Mouse (Mus musculus) cerebellum, postnatal 36 days (tissue): ENCODE results near the gene Camsap3.
A peak's percentile ranks its signal among the peaks of the same experiment; 100 is the strongest.

Experiments used
- DNase-seq, 2 experiments: peaks; one replicate each; pipeline ENCODE4 v3.0.0; 2021 to 2022; ENCODE audit warnings: mixed read lengths in 2 of 2

The Camsap3 gene

DNA sequence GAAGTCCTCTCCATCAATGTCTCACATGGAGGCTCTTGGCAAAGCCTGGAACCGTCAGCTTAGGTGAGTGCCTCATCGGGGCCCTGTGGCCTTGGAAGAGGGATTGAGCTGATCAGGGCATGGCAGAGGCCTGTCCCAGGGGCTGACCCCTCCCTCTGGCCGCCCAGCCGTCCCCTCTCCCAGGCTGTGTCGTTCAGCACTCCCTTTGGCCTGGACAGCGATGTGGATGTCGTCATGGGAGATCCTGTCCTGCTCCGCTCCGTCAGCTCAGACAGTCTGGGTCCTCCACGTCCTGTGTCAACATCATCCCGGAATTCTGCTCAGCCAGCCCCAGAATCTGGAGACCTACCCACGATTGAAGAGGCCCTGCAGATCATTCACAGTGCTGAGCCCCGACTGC is 16.3 kb downstream of the Camsap3 start:
- DNase-seq = no peak

DNA sequence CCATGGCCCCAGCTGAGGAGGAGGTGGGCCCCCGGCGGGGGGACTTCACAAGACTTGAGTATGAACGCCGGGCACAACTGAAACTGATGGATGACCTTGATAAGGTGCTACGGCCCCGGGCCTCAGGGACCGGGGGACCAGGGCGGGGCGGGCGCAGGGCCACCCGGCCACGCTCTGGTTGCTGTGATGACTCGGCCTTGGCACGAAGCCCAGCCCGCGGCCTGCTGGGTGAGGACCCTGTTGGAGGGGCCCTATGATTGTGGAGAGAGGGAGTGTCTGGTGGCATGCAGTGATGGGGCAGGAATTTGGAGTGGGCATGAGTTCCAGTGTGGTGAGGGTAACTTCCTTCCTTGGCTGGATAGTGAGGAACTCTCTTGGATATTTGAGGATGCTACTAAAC is 19.5 kb downstream of the Camsap3 start:
- DNase-seq = no peak

DNA sequence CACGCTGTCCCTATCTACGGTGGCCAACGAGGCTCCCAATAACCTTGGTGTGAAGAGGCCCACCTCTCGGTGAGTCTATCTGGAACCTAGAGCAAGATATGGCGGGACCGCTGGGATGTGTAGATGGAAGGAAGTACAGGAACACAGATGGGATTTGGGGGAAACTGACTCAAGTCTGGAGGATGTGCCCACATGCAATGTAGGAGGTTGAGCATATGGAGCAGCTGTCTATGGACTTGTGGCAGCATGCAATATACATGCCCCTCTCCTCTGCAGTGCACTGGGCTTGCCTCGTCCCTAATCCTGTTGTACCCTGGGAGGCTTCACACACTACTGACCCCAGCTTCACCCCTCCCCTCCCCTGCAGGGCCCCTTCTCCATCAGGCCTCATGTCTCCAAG is 20.7 kb downstream of the Camsap3 start:
- DNase-seq = no peak

DNA sequence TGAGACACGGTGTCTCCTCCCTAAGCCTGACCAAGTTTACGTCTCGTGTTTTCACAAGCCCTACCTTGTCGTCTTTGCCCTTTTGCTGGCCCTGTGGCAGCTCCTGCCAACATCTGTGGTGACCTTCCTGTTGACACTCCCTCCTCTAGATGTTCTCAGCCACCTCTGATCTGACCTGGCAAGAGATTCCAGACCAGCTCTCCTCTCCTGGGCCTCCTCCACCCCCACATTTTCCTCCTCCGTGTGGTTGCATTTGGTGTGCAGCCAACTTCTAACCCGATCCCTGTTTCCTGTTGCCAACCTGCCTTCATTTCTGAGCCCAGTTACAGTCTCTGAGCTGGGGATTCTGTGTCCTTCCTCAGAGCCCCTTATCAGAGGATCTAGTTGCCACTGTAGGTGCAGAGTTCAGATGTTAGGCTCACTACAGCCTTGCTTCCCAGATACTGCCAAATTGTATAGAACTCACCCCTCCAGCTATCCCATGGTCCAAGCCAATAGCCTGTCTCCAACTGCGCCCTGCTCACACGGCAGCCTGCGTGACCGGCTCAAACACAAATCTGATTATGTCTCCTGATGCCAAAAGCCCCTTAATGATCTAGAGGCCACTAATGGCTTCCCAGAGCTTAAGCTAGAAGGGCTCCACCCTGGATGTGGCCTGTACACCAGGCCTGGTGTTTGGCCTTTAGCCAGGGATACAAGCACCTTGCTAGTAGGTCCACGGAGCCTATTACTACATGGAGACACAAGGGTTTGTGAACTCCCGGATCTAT is 22.1 kb downstream of the Camsap3 start:
- no peak for DNase-seq

DNA sequence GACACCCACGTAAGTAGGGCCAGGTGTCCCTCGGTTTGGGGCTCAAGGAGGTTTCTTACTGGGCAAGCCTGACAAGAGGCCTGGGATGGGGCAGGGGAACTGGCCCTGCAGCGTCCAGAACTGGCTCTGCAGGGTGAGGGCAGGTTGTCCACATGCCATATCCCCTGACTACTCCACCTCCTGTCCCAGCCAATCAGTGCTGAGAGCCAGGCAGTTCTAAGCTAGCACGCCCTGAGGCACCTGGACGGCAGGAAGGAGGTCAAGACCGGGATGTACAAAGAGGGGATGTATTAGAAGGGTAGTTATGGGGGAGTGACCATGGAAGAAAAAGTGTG is 22.7 kb downstream of the Camsap3 start:
- no peak for DNase-seq

DNA sequence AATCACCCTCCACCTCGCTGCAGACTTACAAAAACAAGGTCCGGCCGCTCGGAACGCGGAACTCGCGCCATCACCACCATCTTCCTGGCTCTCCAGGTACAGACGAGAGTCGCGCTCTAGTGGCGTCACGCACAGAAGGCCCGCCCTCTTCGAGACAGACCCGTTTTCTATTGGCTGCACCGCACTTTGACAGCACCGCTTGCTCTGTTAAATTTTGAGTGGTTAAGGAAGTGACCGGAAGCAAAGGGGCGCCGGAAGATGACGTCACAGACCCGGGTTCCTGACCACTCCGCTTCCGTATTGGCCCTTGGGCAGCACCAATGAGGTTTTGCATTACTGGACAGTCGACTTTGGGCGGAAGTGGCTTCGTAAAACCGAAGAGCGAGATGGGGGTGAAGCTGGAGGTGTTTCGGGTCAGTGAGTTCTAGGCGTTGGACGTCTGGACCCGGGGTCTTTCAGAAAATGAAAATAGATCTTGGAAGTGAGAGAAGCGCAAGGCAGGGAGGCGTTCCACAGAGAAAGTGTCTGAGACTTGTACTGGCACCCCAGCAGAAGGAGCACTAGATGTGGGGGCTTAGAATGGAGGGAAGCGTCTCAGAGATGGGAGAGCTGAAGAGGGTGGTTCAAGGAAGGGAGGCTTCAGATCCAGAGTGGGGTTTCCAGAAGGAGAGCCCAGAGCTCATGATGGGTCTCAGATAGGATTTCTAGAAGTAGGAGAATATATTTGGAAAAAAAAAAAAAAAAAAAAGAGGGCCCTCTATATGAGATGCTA is 34.3 kb downstream of the Camsap3 start, which contains the start of the genes Xab2 and Pet100:
Gene Xab2, minus strand, starts transcription at position 118 of the 772 bp plus-strand sequence.
Gene Pet100, plus strand, starts transcription at position 350 of the 772 bp plus-strand sequence.
- peak; percentile 99 for DNase-seq

DNA sequence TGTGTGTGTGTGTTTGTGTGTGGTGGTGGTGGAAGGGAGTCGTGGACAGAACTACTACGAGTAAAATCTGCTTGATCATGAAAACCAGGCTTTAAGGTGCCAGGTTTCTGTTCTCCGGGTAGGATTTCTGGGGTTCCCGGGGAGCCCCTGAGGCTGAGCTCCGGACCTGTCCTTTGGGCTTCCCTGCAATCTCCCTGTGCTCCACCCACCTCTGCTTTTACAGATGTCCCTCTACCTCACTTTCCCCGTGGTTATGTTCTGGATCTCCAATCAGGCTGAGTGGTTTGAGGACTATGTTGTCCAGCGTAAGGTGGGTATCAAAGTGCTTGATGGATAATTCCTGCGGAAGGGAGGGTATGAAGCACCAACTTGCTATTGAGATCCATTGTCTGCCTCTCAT is 35.0 kb downstream of the Camsap3 start:
- no peak for DNase-seq

DNA sequence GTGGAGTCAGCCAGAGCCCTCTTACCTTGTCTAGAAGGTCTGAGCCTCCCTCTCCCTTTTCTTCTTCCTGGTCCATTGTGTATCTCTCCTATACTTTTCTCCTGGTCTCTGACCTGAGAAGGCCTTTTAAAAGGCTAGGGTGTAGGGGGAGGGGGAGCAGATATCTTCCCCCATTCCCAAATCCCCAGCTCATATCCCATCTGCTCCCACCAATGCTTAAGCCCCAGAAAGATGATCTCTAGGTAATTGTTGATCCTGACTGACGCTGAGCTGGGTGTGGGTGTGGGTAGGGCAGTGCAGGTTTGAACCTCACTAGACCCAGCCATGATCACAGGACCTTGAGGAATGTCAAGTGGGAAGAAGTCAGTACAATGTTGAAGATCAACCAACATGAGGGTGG is 38.4 kb downstream of the Camsap3 start, which contains the start of gene Pcp2:
Gene Pcp2, minus strand, starts transcription at position 101 of the 400 bp plus-strand sequence.
- no peak for DNase-seq

DNA sequence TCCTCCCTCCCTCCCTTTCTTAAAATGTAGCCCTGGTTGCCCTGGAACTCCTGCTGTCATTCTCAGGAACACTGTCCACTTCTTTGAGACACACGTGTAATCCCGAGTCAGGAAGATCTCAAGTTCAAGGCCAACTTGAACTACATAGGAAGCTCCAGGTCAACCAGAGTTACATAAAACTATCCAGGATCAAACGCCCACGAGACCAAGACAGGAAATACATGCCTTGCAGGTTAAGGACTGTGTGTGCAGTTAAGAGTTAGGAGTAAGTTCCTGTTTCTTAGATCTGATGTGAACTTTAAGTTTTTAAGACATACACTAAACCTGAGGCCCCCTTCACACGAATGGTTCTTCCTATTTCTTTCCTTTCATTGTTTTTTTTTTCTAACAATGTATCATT is 39.9 kb downstream of the Camsap3 start:
- no peak for DNase-seq

DNA sequence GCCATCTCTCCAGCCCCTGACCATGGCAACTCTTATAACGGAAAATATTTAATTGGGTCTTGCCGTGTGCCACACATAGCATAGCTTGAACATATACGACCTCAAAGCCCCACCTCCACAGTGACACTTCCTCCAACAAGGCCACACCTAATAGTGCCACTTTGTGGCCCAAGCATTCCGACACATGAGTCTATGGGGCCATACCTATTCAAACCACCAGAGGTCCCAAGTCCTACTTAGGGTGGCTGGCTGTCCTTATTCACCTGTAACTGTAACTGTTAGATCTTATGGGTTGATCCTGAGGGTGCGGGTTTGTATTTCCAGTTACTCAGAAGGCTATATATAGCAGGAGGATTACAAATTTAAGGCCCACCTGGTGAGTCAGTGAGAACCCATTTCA is 40.9 kb downstream of the Camsap3 start:
- DNase-seq = peak in 1 of 2 experiments; percentile 50

DNA sequence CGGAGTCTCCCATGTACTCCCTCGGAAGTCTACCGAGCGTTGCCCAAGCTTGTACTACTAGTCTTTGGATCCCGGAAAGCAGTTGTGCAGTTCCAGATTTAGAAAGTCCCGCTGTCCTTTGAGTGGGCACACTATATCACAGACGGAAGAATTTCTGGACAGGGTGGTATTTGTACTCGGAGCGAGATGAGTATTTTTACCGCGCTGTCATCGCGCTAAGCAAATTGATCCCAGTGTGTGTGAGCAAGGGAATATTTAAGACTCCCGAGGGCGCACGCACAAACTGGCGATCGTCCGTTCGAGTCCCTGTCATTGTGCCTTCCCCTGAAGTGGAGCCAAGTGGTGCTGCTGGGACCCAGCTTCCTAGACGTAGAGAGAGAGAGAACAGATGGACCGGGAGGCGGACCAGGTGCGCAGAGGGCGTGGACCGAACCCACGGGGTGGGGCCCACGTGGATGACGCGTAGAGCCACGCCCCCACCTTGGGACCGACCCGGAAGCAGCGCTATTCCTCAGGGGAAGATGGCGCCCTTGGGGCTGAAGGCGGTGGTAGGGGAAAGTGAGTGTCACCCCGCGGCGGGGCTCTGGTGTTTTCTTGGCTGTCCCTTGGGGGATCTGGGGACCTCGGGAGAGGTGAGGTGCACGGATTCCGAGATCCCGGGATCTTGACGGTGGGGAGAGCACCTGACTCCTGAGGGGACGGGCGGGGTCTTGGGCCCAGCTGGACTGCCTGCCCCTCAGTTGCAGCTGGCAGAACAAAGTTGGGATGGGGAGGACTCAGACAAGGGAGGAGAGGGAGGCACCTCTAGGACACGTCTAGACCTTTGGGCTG is 43.8 kb downstream of the Camsap3 start, which contains the start of gene Stxbp2:
Gene Stxbp2, plus strand, starts transcription at position 309 of the 831 bp plus-strand sequence.
- peak; percentile 73 to 86 for DNase-seq

DNA sequence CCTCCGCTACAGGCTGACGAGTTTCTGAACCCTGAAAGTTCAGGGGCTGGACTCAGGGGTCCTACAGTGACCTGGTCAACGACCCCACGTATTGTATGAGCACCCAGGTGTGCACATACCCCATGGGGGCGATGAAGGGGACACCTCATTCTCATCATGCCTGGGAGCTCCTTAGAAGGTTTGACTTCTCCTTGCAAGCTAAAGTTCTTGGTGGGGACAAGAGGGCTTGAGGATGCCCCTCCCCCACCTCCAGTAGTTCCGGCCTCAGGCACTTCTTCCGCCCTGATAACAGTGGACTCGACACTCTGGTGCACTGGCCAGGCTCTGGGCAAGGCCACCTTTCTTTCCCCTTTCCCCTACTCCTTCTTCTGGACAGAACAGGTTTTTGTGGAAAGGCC is 44.4 kb downstream of the Camsap3 start:
- no peak for DNase-seq

DNA sequence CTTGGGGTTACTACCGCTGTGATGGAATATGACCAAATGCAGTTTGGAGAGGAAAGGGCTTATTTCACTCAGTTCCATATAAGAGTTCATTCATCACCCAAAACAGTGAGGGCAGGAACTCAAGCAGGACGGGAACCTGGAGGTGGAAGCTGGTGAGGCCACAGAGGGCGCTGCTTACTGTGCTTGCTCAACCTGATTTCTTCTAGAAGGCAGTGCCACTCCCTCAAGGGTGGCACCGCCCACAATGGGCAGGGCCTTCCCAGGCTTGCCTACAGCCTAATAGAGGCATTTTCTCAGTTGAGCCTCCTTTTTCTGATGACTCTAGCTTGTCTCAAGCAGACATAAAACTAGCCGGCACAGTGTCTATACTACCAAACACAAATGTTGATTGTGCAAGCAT is 58.7 kb downstream of the Camsap3 start:
- peak; percentile 12 to 21 for DNase-seq

DNA sequence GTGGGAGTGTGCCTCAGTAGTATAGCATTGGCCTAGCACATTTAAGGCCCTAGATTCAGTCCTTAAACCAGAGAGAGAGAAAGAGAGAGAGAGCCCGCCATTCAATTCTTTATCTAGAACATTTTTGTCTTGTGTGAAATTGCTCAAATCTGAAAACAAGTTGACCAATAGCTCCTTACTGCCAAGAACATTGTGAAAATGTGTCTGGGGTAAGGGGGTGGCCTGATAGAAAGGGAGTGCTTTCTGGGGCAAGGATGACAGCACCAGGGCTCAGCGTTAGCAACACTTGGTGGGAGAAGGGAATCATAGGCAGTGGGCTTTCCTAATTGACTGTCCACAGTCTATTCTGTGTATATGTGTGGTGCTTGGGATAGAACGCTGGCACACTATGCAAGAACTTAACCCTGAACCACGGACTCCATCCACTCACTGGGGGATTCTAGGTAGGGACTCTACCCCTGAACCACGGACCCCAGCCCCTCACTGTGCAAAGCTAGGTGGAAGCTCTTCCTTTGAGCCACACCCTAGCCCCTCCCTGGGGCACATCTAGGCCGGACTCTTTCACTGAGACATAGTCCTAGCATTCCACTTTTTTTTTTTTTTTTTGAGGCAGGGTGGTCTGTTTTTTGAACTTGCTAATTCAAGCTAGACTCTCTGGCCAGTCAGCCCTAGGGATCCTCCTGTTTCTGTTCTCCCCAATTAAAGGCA is 59.9 kb downstream of the Camsap3 start:
- DNase-seq = no peak

DNA sequence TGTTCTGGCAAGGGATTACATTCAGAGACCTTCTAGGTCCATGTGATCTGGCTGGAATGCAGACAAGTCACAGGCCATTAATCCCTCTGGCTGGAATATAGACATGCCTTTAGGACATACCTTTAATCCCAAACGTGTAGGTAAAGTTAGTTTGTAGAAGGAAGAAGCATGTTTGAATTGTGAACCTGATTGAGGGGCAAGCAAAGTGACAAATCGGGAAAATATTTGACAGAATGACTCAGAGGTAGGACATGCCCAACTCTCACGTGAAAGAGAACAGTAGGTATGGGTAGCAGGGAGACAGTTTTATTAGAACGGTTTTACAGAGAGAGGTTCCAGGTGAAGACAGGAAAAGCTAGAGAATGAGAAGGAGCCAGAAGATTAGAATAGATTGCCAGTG is 60.5 kb downstream of the Camsap3 start:
- no peak for DNase-seq

DNA sequence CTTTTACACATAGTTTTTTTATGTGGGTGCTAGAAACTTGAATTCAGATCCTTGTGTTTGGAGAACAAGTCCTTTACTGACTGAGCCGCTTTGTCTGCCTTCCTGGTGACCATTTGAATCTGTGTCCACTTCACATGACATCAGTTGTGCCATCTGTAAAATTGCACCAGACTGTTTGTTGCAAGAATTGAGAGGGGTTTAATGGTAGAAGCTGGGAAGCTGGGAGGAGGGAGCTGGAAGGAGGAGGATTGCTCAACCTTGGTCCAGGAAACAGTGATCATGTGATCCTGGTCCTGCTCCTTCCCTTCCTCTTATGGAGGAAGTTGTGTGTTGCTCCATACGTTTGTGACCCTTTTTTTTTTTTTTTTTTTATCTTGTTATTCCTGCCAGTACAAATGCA is 61.2 kb downstream of the Camsap3 start:
- DNase-seq = no peak

DNA sequence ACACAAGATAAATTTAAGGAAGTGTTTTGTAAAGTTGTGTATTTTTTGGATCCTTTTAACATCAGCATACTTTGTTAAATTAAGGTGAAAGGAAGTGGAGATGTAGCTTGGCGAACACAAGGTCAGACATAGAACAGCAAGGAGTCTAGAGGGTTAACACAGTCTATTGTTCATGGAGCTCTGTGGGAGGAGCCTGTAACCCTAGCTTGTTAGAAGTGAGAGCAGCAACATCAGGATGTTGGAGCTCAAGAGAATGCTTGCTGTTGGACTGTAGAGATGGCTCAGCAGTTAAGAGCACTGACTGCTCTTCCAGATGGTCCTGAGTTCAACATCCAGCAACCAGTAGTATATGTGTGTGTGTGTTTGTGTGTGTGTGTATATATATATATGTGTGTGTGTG is 61.9 kb downstream of the Camsap3 start:
- DNase-seq = no peak

DNA sequence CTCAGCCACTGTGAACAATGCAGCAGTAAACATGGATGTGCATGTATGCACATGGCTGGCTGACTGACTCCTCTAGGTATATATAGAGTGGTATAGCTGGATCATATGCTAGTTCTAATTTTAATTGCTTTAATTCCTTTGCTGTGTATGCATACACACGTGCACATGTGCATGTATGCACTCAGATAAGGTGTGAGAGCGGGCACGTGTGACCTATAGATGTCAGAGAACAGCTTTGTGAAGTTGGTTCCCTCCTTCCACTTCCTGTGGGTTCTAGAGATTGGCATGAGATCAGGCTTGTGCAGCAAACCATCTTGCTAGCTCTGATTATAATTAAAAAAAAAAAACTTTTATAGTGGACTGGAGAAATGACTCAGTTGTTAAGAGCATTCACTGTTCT is 65.8 kb downstream of the Camsap3 start:
- no peak for DNase-seq

DNA sequence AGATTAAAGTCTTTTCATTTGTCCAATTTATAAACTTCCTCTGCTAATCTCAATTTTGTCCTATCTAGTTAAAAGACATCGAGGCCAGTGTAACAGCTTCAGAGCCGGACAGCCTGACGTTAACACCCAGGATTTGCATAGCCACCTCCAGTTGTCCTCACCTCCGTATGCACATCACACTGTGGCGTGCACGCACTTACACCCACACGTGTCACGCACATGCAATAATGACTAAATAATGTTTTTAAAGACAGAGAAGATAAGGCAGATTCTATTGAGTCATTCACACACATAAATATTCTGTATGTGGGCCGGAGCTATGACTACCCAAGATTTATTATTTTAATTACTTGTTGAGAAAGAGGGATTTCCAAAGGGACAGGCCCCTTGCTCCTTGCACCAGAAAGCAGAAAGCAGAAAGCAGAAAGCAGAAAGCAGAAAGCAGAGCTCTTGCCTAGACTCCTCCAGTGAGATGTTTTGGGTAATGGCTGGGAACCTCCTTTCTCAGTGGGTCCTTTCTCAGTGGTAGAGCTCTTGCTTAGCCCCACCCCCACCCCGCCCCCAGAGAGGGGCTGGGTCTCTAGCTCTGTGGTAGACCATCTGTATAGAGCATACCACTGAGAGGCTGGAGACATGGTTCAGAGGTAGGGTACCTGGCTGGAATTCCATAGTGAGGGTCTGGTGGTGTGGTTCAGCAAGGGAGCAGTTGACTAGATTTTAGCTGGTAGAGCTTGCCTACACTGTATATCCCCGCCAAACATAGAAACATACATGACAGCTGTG is 67.8 kb downstream of the Camsap3 start:
- no peak for DNase-seq

DNA sequence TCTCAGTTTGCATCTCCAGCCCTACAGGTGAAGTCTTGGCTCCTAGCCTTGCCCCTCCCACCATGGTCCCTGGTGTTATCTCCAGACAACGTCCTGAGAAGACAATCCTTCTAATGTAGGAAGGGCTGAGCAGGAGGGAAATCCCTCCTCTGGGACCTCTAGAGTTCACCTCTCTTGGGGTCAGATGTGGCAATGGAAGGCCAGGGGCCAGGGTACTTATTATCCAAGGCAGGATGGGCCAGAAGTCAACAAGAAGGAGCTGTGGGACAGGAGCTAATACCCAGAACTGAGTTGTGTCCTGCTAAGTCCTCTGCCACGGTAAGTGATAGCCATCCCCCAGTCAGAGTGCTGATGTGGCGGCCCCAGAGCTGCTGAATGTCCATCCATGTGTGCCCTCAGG is 68.4 kb downstream of the Camsap3 start, which contains the start of gene Retn:
Gene Retn, plus strand, starts transcription at position 245 of the 400 bp plus-strand sequence.
- no peak for DNase-seq

DNA sequence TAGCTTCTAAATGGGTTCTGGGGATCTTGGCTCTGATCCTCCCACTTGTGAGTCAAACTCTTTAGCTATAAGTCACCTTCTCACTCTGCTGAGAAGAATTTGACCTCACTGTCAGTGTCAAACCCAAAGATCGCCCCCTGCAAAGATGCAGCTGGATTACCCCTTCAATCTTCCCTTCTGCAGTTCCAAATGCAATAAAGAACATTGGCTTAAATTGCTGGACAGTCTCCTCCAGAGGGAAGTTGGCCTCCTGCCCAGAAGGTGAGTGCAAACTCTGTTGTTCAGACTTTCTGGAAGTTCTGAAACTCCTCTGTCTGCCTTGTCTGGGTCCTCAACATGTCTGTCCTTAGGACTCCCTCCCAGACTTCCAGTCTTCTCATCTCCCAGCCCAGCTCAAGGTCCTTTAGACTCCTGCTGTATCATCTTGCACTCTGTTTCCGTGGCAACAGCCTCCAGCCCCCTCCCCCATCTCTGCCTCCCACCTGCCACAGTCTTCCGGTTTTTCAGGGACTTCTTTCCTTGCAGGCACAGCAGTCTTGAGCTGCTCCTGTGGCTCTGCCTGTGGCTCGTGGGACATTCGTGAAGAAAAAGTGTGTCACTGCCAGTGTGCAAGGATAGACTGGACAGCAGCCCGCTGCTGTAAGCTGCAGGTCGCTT is 69.8 kb downstream of the Camsap3 start:
- no peak for DNase-seq
